Mouse (Mus musculus): Measurements from ENCODE around the gene Majin. TPM values are rescaled to one million over a fixed set of nuclear protein-coding genes. Genes with fewer than 3 reads are reported as not detected.

The Majin gene
- polyA plus RNA-seq, 1 experiment = 0.30 TPM

DNA sequence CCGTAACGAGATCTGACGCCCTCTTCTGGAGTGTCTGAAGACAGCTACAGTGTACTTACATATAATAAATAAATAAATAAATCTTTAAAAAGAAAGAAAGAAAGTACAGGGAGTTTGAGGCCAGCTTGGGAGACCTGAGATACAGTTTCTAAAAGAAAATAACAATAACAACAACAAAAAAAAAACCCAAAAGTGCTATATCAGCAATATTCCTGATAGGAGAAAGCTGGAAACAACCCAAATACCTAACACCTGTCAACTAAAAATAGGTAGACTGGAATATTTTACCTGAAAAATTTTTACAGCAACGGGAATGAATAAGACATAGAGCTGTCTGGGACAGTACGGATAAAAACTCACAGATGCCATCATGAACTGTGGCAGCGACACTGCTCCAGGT, 5.4 kb upstream of the Majin start:
- Histone ChIP-seq H3K4me1 (ENCODE audit: control insufficient read depth, insufficient read depth, insufficient read length) (no peaks in the 10 kb centered on the region), H3K4me3 (ENCODE audit: extremely low read depth, insufficient read depth, insufficient read length) (no peak overlapping the region), H3K27me3 (ENCODE audit: control insufficient read depth, insufficient read depth, low read length) (no peaks in the 10 kb centered on the region), H3K27ac (ENCODE audit: insufficient read depth, low read length) (no peak overlapping the region), H3K36me3 (ENCODE audit: control insufficient read depth, insufficient read depth, low read length) (no peaks in the 10 kb centered on the region)
- TF ChIP-seq CTCF (IDR thresholded peaks at IDR 0.05; ENCODE audit: extremely low read depth, insufficient read depth, insufficient read length, insufficient replicate concordance) = no peak
- TF ChIP-seq POLR2A (IDR thresholded peaks at IDR 0.05; ENCODE audit: low read depth, low read length) = no peak
- DNase-seq (ENCODE audit: low read depth in 1 of 2, low spot score in 2 of 2) = no peak
- 87% methylated on average over 6 of the region's 6 CpGs for WGBS

DNA sequence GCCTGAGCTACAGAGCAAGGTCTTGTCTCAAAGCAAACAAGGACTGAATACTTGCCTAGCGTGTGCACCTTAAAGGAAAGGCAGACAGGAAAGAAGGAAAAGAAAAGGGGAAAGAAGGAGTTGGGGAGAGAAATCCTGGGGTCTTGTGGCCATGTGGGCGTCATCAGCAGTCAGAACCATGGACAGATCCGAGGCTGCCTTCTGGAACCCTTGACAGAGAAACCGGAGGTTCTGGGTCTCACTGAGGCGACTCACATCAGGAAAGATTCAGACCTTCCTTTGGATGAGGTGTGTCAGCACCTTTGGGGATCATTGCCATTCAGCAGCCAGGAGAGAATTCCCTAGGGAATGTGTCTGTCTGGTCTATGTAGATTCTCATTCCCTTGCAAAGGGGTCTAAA, 2.6 kb upstream of the Majin start:
- H3K27ac ChIP-seq (ENCODE audit: insufficient read depth, low read length) = no peak overlapping the region
- no peaks in the 10 kb centered on the region for H3K4me1 ChIP-seq (ENCODE audit: control insufficient read depth, insufficient read depth, insufficient read length)
- H3K4me3 ChIP-seq (ENCODE audit: extremely low read depth, insufficient read depth, insufficient read length) = no peak overlapping the region
- no peak for DNase-seq (ENCODE audit: low read depth in 1 of 2, low spot score in 2 of 2)
- WGBS = 20% methylated on average over 5 of the region's 5 CpGs
- no peak for TF ChIP-seq CTCF (IDR thresholded peaks at IDR 0.05; ENCODE audit: extremely low read depth, insufficient read depth, insufficient read length, insufficient replicate concordance)
- TF ChIP-seq POLR2A (IDR thresholded peaks at IDR 0.05; ENCODE audit: low read depth, low read length) = no peak
- H3K27me3 ChIP-seq (ENCODE audit: control insufficient read depth, insufficient read depth, low read length) = no peaks in the 10 kb centered on the region
- no peaks in the 10 kb centered on the region for H3K36me3 ChIP-seq (ENCODE audit: control insufficient read depth, insufficient read depth, low read length)

DNA sequence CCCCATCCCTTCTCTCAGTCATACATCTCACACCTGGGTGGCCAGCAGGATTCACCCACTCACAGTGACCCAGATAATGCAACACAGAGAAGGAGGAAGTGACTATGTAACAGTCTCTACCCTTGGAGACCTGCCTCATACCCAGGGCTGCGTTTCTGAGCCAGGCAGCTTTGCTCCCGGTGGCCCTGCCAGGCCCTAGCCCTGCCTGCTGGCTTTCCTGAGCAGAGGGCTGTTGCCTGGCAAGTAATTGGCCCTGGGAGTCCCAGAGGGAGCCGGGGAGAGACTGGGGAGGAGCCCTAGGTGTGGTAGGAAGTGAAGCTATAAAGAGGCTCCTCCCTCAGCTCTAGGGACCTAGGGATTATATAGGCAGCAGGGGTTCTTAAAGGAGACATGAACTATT, 1.7 kb upstream of the Majin start:
- DNase-seq (ENCODE audit: low read depth in 1 of 2, low spot score in 2 of 2) = no peak
- Histone ChIP-seq H3K4me3 (ENCODE audit: extremely low read depth, insufficient read depth, insufficient read length) (no peak overlapping the region), H3K36me3 (ENCODE audit: control insufficient read depth, insufficient read depth, low read length) (no peaks in the 10 kb centered on the region), H3K27me3 (ENCODE audit: control insufficient read depth, insufficient read depth, low read length) (no peaks in the 10 kb centered on the region), H3K4me1 (ENCODE audit: control insufficient read depth, insufficient read depth, insufficient read length) (no peaks in the 10 kb centered on the region), H3K27ac (ENCODE audit: insufficient read depth, low read length) (no peak overlapping the region)
- WGBS = 5% methylated on average over 3 of the region's 3 CpGs
- no peak for TF ChIP-seq POLR2A (IDR thresholded peaks at IDR 0.05; ENCODE audit: low read depth, low read length)
- no peak for TF ChIP-seq CTCF (IDR thresholded peaks at IDR 0.05; ENCODE audit: extremely low read depth, insufficient read depth, insufficient read length, insufficient replicate concordance)

DNA sequence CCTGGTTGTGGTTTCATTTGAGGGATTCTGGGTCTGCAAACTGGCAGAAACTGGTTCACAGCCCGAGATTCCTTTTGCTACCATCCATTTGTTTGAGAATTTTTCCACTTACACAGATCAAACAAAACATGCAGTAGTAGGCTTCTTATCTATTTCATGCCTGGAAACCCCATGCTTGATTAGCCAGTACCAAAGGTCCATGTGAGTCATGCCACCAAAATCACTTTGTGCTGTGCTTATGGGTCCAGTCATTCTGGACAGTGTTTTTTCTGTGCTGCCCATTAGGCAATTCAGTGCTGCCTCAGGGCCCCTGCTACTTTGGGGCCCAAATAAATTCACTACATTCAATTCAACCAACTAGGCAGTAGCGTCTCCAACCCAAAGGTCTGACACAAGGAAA, 20.1 kb downstream of the Majin start:
- Histone ChIP-seq H3K27me3 (ENCODE audit: control insufficient read depth, insufficient read depth, low read length) (no peaks in the 10 kb centered on the region), H3K4me3 (ENCODE audit: extremely low read depth, insufficient read depth, insufficient read length) (no peak overlapping the region), H3K4me1 (ENCODE audit: control insufficient read depth, insufficient read depth, insufficient read length) (no peaks in the 10 kb centered on the region), H3K27ac (ENCODE audit: insufficient read depth, low read length) (no peak overlapping the region), H3K36me3 (ENCODE audit: control insufficient read depth, insufficient read depth, low read length) (no peaks in the 10 kb centered on the region)
- DNase-seq (ENCODE audit: low read depth in 1 of 2, low spot score in 2 of 2) = no peak
- 82% methylated on average over 2 of the region's 2 CpGs for WGBS
- no peak for TF ChIP-seq POLR2A (IDR thresholded peaks at IDR 0.05; ENCODE audit: low read depth, low read length)
- no peak for TF ChIP-seq CTCF (IDR thresholded peaks at IDR 0.05; ENCODE audit: extremely low read depth, insufficient read depth, insufficient read length, insufficient replicate concordance)

DNA sequence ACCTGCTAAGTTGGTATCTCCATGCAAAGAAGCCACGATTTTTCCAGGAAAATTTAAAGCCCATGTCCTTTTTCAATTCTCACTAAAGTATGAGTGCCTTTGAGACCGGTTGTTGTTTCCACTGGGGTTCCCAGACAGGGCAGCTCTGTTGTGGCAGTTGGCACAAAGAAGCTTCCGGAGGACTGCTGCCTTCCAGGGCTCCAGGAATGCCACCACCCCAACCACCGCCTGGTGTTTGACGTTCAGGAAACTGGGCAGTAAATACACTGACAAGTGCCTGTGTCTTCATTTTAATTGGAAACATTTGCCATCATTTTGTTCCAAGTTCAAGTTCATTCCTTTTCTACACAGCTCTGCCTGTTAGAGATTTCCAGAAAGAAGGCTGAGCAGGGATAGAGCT, 22.5 kb downstream of the Majin start:
- no peak for DNase-seq (ENCODE audit: low read depth in 1 of 2, low spot score in 2 of 2)
- Histone ChIP-seq H3K27me3 (ENCODE audit: control insufficient read depth, insufficient read depth, low read length) (no peaks in the 10 kb centered on the region), H3K4me3 (ENCODE audit: extremely low read depth, insufficient read depth, insufficient read length) (no peak overlapping the region), H3K4me1 (ENCODE audit: control insufficient read depth, insufficient read depth, insufficient read length) (no peaks in the 10 kb centered on the region), H3K27ac (ENCODE audit: insufficient read depth, low read length) (no peak overlapping the region), H3K36me3 (ENCODE audit: control insufficient read depth, insufficient read depth, low read length) (no peaks in the 10 kb centered on the region)
- TF ChIP-seq POLR2A (IDR thresholded peaks at IDR 0.05; ENCODE audit: low read depth, low read length) (no peak), CTCF (IDR thresholded peaks at IDR 0.05; ENCODE audit: extremely low read depth, insufficient read depth, insufficient read length, insufficient replicate concordance) (no peak)
- WGBS = 79% methylated on average over 5 of the region's 5 CpGs

DNA sequence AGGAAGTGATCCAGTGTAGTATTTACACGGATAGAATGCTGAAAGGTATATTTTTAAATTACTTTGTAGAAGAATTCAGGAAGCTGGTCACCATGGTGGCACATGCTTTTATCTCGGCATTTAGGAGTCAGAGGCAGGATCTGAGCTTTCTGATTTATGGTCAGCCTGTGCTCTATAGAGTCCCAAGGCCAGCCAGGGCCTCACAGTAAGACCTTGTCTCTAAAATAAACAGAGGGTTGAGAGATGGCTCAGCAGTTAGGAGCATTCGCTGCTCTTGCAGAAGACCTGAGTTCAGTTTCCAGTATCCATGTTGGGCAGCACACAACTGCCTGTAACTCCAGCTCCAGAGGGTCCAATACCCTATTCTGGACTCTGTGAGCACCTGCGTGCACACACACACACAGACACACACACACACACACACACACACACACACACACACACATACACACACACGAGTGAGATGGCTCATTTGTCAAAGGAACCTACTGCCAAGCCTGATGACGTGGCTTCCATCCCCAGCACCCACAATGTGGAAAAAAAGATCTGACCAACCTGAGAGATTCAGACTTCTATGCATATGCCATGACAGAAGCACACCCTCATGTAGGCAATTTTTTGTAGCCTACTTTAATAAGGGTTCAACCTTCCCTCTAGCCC, 32.0 kb downstream of the Majin start:
- TF ChIP-seq CTCF (IDR thresholded peaks at IDR 0.05; ENCODE audit: extremely low read depth, insufficient read depth, insufficient read length, insufficient replicate concordance) (no peak), POLR2A (IDR thresholded peaks at IDR 0.05; ENCODE audit: low read depth, low read length) (no peak)
- no peak for DNase-seq (ENCODE audit: low read depth in 1 of 2, low spot score in 2 of 2)
- Histone ChIP-seq H3K27me3 (ENCODE audit: control insufficient read depth, insufficient read depth, low read length) (no peaks in the 10 kb centered on the region), H3K4me3 (ENCODE audit: extremely low read depth, insufficient read depth, insufficient read length) (no peak overlapping the region), H3K36me3 (ENCODE audit: control insufficient read depth, insufficient read depth, low read length) (no peaks in the 10 kb centered on the region), H3K27ac (ENCODE audit: insufficient read depth, low read length) (no peak overlapping the region), H3K4me1 (ENCODE audit: control insufficient read depth, insufficient read depth, insufficient read length) (no peaks in the 10 kb centered on the region)
- WGBS = 75% methylated on average over 6 of the region's 6 CpGs

DNA sequence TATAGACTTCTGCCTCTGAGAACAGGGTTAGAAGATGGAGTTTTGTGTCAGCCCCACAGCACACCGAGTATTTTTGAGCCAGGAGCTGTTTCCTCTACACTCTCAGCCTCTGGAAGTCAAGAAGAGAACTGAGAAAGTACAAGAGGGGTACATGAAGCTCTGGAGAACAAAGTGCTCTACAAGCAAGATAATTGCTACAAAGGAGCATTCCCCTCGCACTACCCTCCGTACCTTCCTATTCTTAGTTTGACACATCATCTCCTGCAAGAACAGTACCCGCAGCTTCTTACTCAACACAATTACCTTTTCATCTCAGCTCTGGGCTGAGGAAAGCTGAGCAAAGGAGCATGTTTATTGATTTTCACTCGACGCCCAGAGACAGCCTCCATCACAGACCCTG, 34.4 kb downstream of the Majin start:
- no peaks in the 10 kb centered on the region for H3K4me1 ChIP-seq (ENCODE audit: control insufficient read depth, insufficient read depth, insufficient read length)
- DNase-seq (ENCODE audit: low read depth in 1 of 2, low spot score in 2 of 2) = no peak
- 83% methylated on average over 6 of the region's 6 CpGs for WGBS
- H3K27ac ChIP-seq (ENCODE audit: insufficient read depth, low read length) = no peak overlapping the region
- H3K4me3 ChIP-seq (ENCODE audit: extremely low read depth, insufficient read depth, insufficient read length) = no peak overlapping the region
- TF ChIP-seq CTCF (IDR thresholded peaks at IDR 0.05; ENCODE audit: extremely low read depth, insufficient read depth, insufficient read length, insufficient replicate concordance) = no peak
- TF ChIP-seq POLR2A (IDR thresholded peaks at IDR 0.05; ENCODE audit: low read depth, low read length) = no peak
- no peaks in the 10 kb centered on the region for H3K36me3 ChIP-seq (ENCODE audit: control insufficient read depth, insufficient read depth, low read length)
- H3K27me3 ChIP-seq (ENCODE audit: control insufficient read depth, insufficient read depth, low read length) = no peaks in the 10 kb centered on the region

All from spleen, adult 2 months (tissue).